Mouse (Mus musculus) spleen, postnatal 14 days (tissue): Measurements from ENCODE around the gene Gm17662.
A peak's percentile ranks its signal among the peaks of the same experiment; 100 is the strongest.

Experiments used
- DNase-seq, 2 experiments: peaks; one replicate each; pipeline ENCODE4 v3.0.0; 2021 to 2022; ENCODE audit warnings: low spot score in 2 of 2

Gene Gm17662

GRCm38 (mm10) chr4:104888499-104889262 lies 31.6 kb downstream of the Gm17662 start:
- no peak for DNase-seq

- no peak for DNase-seq
Measured at GRCm38 (mm10) chr4:104891708-104892107, 34.6 kb downstream of the Gm17662 start.

- no peak for DNase-seq
Measured at GRCm38 (mm10) chr4:104893588-104893987, 36.5 kb downstream of the Gm17662 start.

- DNase-seq = peak in 1 of 2 experiments; percentile 9
Measured at GRCm38 (mm10) chr4:104894004-104894734, 37.0 kb downstream of the Gm17662 start.

GRCm38 (mm10) chr4:104902836-104903235 lies 45.7 kb downstream of the Gm17662 start:
- no peak for DNase-seq

GRCm38 (mm10) chr4:104905049-104905448 lies 47.9 kb downstream of the Gm17662 start:
- DNase-seq = no peak
